Mouse (Mus musculus): ENCODE data around the gene Hax1.

The Hax1 gene

GRCm38 (mm10) chr3:89961436-89961835 lies 37.1 kb downstream of the Hax1 start:
- no peak for DNase-seq

GRCm38 (mm10) chr3:89960469-89960868 lies 38.1 kb downstream of the Hax1 start:
- DNase-seq: peak; percentile 92

- DNase-seq: no peak
Measured at GRCm38 (mm10) chr3:89959435-89959834, 39.1 kb downstream of the Hax1 start.

GRCm38 (mm10) chr3:89957880-89958279 lies 40.7 kb downstream of the Hax1 start:
- DNase-seq: no peak

- DNase-seq: no peak
Measured at GRCm38 (mm10) chr3:89956177-89956971, 42.2 kb downstream of the Hax1 start.

GRCm38 (mm10) chr3:89953420-89953819 lies 45.2 kb downstream of the Hax1 start:
- peak; percentile 80 for DNase-seq

- DNase-seq: no peak
Measured at GRCm38 (mm10) chr3:89948655-89949054, 49.9 kb downstream of the Hax1 start.

- DNase-seq: no peak
Measured at GRCm38 (mm10) chr3:89948021-89948420, 50.6 kb downstream of the Hax1 start.

All from kidney, adult 18-20 months (tissue).